Mouse (Mus musculus): ENCODE measurements around the gene Agt. TPM values are rescaled to one million over a fixed set of nuclear protein-coding genes. Genes with fewer than 3 reads are reported as not detected.

The Agt gene
- polyA plus RNA-seq, 1 experiment: 2.4 TPM

- no peaks in the 10 kb centered on the region for H3K4me1 ChIP-seq (ENCODE audit: control insufficient read depth, insufficient read depth, insufficient read length, low read length)
- no peak overlapping the region for H3K27ac ChIP-seq (replicated peaks; ENCODE audit: low read depth, low read length)
- H3K4me3 ChIP-seq (ENCODE audit: insufficient read depth, low read depth, low read length): no peak overlapping the region
Observed at GRCm38 (mm10) chr8:124535451-124535850, 34.1 kb downstream of the Agt start.

GRCm38 (mm10) chr8:124532626-124533025 lies 36.9 kb downstream of the Agt start:
- Histone ChIP-seq H3K4me1 (ENCODE audit: control insufficient read depth, insufficient read depth, insufficient read length, low read length) (no peaks in the 10 kb centered on the region), H3K27ac (replicated peaks; ENCODE audit: low read depth, low read length) (no peak overlapping the region), H3K4me3 (ENCODE audit: insufficient read depth, low read depth, low read length) (no peak overlapping the region)

DNA sequence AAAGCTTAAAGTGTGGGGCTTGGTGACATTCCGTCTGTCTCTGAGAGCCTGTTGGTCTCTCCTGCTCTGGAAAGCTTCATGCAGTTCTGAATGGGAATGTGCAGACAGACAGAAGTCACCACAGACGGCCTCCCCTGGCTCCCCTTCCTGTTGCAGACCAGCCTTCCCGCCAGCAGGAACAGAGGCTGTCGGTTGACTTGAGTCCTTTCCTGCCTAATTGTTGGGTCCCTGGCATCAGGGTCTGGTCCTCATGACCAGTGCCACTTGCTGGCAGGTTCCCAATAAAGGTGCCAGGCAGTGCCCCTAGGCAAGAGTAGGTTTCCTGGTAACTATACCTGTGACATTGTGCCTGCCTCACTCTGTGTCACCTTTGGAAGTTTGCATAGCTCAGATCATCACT lies 38.5 kb downstream of the Agt start:
- Histone ChIP-seq H3K4me1 (ENCODE audit: control insufficient read depth, insufficient read depth, insufficient read length, low read length) (no peaks in the 10 kb centered on the region), H3K27ac (replicated peaks; ENCODE audit: low read depth, low read length) (no peak overlapping the region), H3K4me3 (ENCODE audit: insufficient read depth, low read depth, low read length) (no peak overlapping the region)

DNA sequence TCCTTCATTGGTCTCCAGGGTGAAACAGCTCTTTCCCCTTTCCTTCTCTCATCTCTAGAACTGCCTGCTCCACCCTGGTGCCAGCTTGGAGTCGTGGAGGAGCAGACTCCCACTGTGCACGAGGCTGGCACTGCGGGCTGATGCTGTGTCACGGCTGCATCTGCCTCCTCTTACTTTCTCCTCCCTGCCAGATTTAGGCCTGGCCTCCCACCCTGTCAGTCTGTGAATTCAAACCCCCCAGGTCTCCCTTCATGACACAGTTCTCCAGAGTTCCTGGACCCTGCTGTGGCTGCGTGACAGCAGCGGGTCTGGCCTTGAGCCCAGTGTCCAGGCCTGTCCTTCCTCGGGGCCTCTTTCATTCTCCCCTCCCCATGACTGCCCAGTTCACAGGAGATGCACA lies 39.0 kb downstream of the Agt start:
- Histone ChIP-seq H3K27ac (replicated peaks; ENCODE audit: low read depth, low read length) (no peak overlapping the region), H3K4me1 (ENCODE audit: control insufficient read depth, insufficient read depth, insufficient read length, low read length) (no peaks in the 10 kb centered on the region), H3K4me3 (ENCODE audit: insufficient read depth, low read depth, low read length) (no peak overlapping the region)

DNA sequence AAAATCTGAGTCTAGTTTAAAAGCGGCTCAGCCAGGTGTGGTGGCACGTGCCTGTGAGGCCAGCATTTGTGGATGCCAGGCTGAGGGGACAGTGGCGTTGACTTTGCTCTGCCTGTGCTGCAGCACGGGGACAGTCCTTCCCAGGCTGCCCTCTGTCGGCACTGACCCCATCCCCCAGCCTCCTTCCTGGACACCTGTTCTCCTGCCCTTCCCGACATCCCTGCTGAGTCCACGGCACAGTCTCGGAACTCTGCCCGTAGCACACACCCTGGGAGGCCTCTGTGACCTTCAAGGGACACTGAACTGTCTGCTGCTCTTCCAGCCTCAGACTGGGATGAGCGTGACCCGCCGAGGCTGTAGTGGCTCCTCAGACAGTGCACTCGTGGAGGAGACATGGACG lies 39.4 kb downstream of the Agt start:
- no peak overlapping the region for H3K4me3 ChIP-seq (ENCODE audit: insufficient read depth, low read depth, low read length)
- no peaks in the 10 kb centered on the region for H3K4me1 ChIP-seq (ENCODE audit: control insufficient read depth, insufficient read depth, insufficient read length, low read length)
- no peak overlapping the region for H3K27ac ChIP-seq (replicated peaks; ENCODE audit: low read depth, low read length)

- Histone ChIP-seq H3K4me1 (ENCODE audit: control insufficient read depth, insufficient read depth, insufficient read length, low read length) (peaks cover 12% of the 10 kb centered on the region), H3K27ac (replicated peaks; ENCODE audit: low read depth, low read length) (no peak overlapping the region), H3K4me3 (ENCODE audit: insufficient read depth, low read depth, low read length) (no peak overlapping the region)
Observed at GRCm38 (mm10) chr8:124526261-124526660, 43.2 kb downstream of the Agt start.

DNA sequence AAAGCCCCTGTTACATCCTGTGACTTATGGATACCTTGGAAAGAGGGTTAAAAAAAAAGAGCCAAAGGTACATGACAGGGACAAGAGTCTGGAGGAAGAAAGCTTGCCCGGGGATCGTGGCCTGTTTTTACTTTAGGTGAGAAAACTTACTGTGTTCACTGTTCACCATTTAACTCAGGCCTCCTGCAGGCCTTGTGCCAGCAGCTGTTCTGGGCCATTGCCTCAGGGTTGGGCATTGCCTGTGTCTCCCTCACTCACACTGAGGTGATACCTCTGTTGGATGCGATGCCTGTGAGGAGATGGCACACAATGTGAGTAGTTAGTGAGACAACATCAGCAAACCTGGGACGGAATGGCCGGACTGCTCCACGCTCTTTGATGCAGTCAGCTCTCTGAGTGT lies 47.6 kb downstream of the Agt start:
- peak overlapping the region; percentile 87 for H3K4me3 ChIP-seq (ENCODE audit: insufficient read depth, low read depth, low read length)
- peaks cover 12% of the 10 kb centered on the region for H3K4me1 ChIP-seq (ENCODE audit: control insufficient read depth, insufficient read depth, insufficient read length, low read length)
- H3K27ac ChIP-seq (replicated peaks; ENCODE audit: low read depth, low read length): no peak overlapping the region

- peak within 1 kb of the TSS; percentile 87 for H3K4me3 ChIP-seq (ENCODE audit: insufficient read depth, low read depth, low read length)
- H3K4me1 ChIP-seq (ENCODE audit: control insufficient read depth, insufficient read depth, insufficient read length, low read length): peaks cover 12% of the 10 kb centered on the region
- peak within 1 kb of the TSS; percentile 59 for H3K27ac ChIP-seq (replicated peaks; ENCODE audit: low read depth, low read length)
Observed at GRCm38 (mm10) chr8:124520249-124521080, 49.0 kb downstream of the Agt start, which contains the start of gene Cog2. TSS of gene Cog2 (plus strand) at chr8:124520767.

- Histone ChIP-seq H3K4me1 (ENCODE audit: control insufficient read depth, insufficient read depth, insufficient read length, low read length) (peaks cover 3% of the 10 kb centered on the region), H3K27ac (replicated peaks; ENCODE audit: low read depth, low read length) (no peak overlapping the region), H3K4me3 (ENCODE audit: insufficient read depth, low read depth, low read length) (no peak overlapping the region)
Observed at GRCm38 (mm10) chr8:124517142-124517541, 52.4 kb downstream of the Agt start.

DNA sequence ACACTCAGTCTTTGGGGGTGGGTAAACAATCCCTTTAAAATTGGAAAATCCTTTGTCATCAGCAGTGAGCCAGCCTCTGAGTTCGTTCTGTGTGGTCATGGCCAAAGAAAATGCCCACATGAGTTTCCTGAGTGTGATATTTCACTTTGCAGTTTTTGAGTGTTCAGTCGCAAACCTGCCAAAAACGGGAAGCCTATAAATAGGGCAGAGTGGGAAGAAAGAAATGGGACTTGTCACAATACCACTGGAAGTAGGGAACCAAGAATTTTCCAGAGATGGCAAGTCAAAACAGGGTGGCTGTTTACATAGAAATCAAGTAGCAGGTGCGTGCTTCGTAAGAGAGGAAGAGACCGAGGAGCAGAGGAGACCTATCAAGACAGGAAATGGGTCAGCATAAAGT lies 53.0 kb downstream of the Agt start:
- Histone ChIP-seq H3K4me1 (ENCODE audit: control insufficient read depth, insufficient read depth, insufficient read length, low read length) (no peaks in the 10 kb centered on the region; the same call in 1 of the 2 replicates), H3K4me3 (ENCODE audit: insufficient read depth, low read depth, low read length) (no peak overlapping the region), H3K27ac (replicated peaks; ENCODE audit: low read depth, low read length) (no peak overlapping the region)

DNA sequence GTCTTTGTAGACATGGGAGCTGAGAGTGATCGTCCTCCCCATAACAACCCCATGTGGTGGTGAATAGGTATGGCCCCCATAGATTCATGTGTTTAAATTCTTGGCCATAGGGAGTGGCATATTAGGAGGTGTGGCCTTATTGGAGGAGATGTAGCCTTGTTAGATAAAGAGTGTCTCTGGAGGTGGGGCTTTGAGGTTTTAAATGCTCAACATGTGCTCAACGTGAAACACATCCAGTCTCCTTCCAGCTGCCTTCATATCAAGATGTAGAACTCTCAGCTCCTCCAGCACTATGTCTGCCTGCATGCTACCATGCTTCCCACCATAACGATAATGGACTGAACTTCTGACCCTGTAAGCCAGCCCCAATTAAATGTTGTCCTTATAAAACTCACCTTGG lies 53.5 kb downstream of the Agt start:
- Histone ChIP-seq H3K4me1 (ENCODE audit: control insufficient read depth, insufficient read depth, insufficient read length, low read length) (no peaks in the 10 kb centered on the region), H3K27ac (replicated peaks; ENCODE audit: low read depth, low read length) (no peak overlapping the region)

GRCm38 (mm10) chr8:124509156-124509555 lies 60.4 kb downstream of the Agt start:
- H3K4me3 ChIP-seq (ENCODE audit: insufficient read depth, low read depth, low read length): no peak overlapping the region
- H3K4me1 ChIP-seq (ENCODE audit: control insufficient read depth, insufficient read depth, insufficient read length, low read length): no peaks in the 10 kb centered on the region

More for the DNA sequence above, 53.5 kb downstream of the Agt start:
- H3K4me3 ChIP-seq (ENCODE audit: insufficient read depth, low read depth, low read length): no peak overlapping the region

DNA sequence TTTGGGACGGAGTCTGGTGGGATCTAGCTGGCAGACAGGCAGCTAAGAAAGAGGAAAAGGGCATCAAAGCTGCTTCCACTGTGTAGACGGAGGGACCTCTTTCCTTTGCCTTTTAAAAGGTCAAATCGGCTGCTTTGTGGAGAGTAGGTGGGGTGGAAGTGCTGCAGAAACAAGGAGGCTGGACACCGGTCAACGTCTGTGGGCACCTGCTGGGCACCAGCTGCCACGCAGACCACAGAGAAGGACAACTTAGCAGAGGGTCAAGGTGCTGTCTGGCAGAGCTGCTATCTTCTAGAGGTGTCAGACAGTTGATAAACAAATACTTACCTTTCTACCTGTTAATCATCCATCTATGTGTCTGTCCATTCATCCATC lies 61.2 kb downstream of the Agt start:
- H3K4me1 ChIP-seq (ENCODE audit: control insufficient read depth, insufficient read depth, insufficient read length, low read length): no peaks in the 10 kb centered on the region
- no peak overlapping the region for H3K27ac ChIP-seq (replicated peaks; ENCODE audit: low read depth, low read length)

More at GRCm38 (mm10) chr8:124509156-124509555, 60.4 kb downstream of the Agt start:
- no peak overlapping the region for H3K27ac ChIP-seq (replicated peaks; ENCODE audit: low read depth, low read length)

GRCm38 (mm10) chr8:124507572-124508320 lies 61.8 kb downstream of the Agt start:
- no peak overlapping the region for H3K4me3 ChIP-seq (ENCODE audit: insufficient read depth, low read depth, low read length)
- H3K27ac ChIP-seq (replicated peaks; ENCODE audit: low read depth, low read length): no peak overlapping the region
- no peaks in the 10 kb centered on the region for H3K4me1 ChIP-seq (ENCODE audit: control insufficient read depth, insufficient read depth, insufficient read length, low read length)

More for the DNA sequence above, 61.2 kb downstream of the Agt start:
- no peak overlapping the region for H3K4me3 ChIP-seq (ENCODE audit: insufficient read depth, low read depth, low read length)

Measured in brown adipose tissue, adult 24 weeks (tissue).